Mouse (Mus musculus): Measurements from ENCODE around the gene Gm21915.

GRCm38 (mm10) chr9:40687053-40687452 is 16.6 kb downstream of the Gm21915 start:
- TF ChIP-seq CTCF (IDR thresholded peaks at IDR 0.05; ENCODE audit: extremely low read depth, insufficient read depth, insufficient read length, insufficient replicate concordance) = no peak
- TF ChIP-seq POLR2A (IDR thresholded peaks at IDR 0.05; ENCODE audit: low read depth, low read length) = no peak
